Mouse (Mus musculus) layer of hippocampus, postnatal 10 days (tissue): ENCODE measurements around the gene CN725425. TPM values are rescaled to one million over a fixed set of nuclear protein-coding genes. Genes with fewer than 3 reads are reported as not detected.

Experiments
- total RNA-seq, 2 experiments: library from RNA; stranded (reverse); gene quantifications; 2 replicates each; pipeline ENCODE4 v1.2.3; 2021

CN725425 gene
- total RNA-seq, 2 experiments from 2014 or later, result 0.30 TPM; not detected in 1

Other genes with a start within 250 kb of the CN725425 start
- 10 to 100 TPM; 74.5 to 75.6 TPM for gene Kif21a, start 149.5 kb upstream of the CN725425 start, total RNA-seq
- gene Abcd2, start 7.7 kb upstream of the CN725425 start, total RNA-seq, result 10 to 100 TPM; 17.5 to 19.7 TPM